In the genomic region with DNA sequence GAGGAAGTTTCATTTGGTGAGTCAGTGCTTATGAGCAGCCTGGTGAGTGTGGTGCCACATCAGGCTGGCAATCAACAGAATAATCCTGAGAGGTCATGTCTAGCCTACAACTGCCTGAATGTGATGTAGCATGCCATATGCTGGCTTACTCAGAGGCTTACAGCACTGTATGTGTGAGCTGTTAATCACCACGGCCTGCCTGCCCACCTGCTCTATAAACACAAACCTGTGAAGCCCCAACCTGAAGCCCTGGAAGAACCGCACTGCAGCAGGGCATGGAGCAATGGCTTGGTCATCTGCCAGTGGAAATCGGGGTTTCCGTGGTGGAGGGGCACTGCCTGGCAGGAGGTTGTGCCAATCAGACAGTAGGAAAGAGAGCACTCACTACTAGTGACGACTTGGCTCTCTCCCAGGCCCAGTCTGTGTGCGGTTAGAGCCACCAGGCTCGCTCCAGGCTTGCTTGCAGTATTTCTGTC, we compare ENCODE assay signal across 12 mouse cellular contexts. TPM values are rescaled to one million over a fixed set of nuclear protein-coding genes. Genes with fewer than 3 reads are reported as not detected.
DNase-seq lines count a peak whose midpoint lies in the region; ATAC-seq lines count a peak whose summit lies in the region.
"Had no signal": no experiment of that assay in that cellular context is flagged by ENCODE, and none has a peak within 500 bp of the region (broad histone marks: within the 10 kb centered on the region; RNA-seq: fewer than 3 reads in every experiment).

No protein-coding gene starts in this region.

- peak; percentile 76 for ATAC-seq in common myeloid progenitor, adult 5-6 weeks (replicated peaks; ENCODE audit: low read depth, poor library complexity, severe bottlenecking)
- ATAC-seq: midbrain, embryonic 13.5 days had no signal

- peak; percentile 47 for DNase-seq in adrenal gland, postnatal 10 days
- DNase-seq in adrenal gland, adult 18-20 months (ENCODE audit: low spot score in 2 of 2) = no peak
- DNase-seq in 3134 (ENCODE audit: extremely low read depth, insufficient read length, low spot score) = peak; percentile 84
- DNase-seq in left cerebral cortex, postnatal 36 days (ENCODE audit: low spot score in 2 of 2) = peak; percentile 46 to 50
- no peak for DNase-seq in kidney, adult 18-20 months
- no peak for DNase-seq in urinary bladder, adult 18-20 months (ENCODE audit: low spot score in 2 of 2)
- no peak for DNase-seq in c-Kit-positive CD71-positive TER-119-positive erythroid progenitor cells, embryonic 14.5 days (ENCODE audit: low spot score)
- DNase-seq: gastrocnemius, postnatal 25 days; kidney, adult 9 months had no signal

- intact Hi-C loops in left cerebral cortex, postnatal 36 days (cut with DNase I) = loop anchor here (1.0 kb wide), 1 partner anchor 45 kb away; no protein-coding TSS in a partner anchor

RNA-seq across cellular contexts. Expression of gene Gosr2, which starts 12.4 kb away (rescaled TPM):
- 10 to 100 TPM; 64.3 to 72.7 TPM for total RNA-seq in adrenal gland, postnatal 10 days (2021)
- total RNA-seq in adrenal gland, adult 18-20 months (2021) = 10 to 100 TPM; 83.6 to 83.9 TPM
- total RNA-seq in common myeloid progenitor, adult 5-6 weeks (2017) = 35.9 and 42.9 TPM in 2 replicates
- 10 to 100 TPM; 64.0 to 70.3 TPM for total RNA-seq in left cerebral cortex, postnatal 36 days (2021)

RNA-seq across cellular contexts. Expression of gene Rprml, which starts 35.9 kb away (rescaled TPM):
- under 1 TPM in 1 of 2 experiments, not detected in 1; 0.45 TPM for total RNA-seq in adrenal gland, postnatal 10 days (2021)
- 1 to 10 TPM in 1 of 2 experiments, not detected in 1; 1.1 TPM for total RNA-seq in adrenal gland, adult 18-20 months (2021)
- total RNA-seq in common myeloid progenitor, adult 5-6 weeks (2017) = not detected in 2 replicates
- 10 to 100 TPM; 84.9 to 98.5 TPM for total RNA-seq in left cerebral cortex, postnatal 36 days (2021)
- total RNA-seq: gastrocnemius, postnatal 25 days; liver, adult 2 months had no signal

RNA-seq across cellular contexts. Expression of gene Lyzl6, which starts 46.6 kb away (rescaled TPM):
- not detected for total RNA-seq in adrenal gland, postnatal 10 days (2021)
- not detected for total RNA-seq in adrenal gland, adult 18-20 months (2021)
- total RNA-seq in common myeloid progenitor, adult 5-6 weeks (2017) = not detected in 2 replicates
- total RNA-seq in left cerebral cortex, postnatal 36 days (2021) = not detected
- total RNA-seq: gastrocnemius, postnatal 25 days; liver, adult 2 months had no signal

Comparison
In these comparisons a context has a peak if more than half of its experiments do, and no peak if none do; other contexts are left out.
1. DNase-seq: peak in adrenal gland, postnatal 10 days (single experiment), 3134 (single experiment) and left cerebral cortex, postnatal 36 days (2 of 2); none in adrenal gland, adult 18-20 months (0 of 2), kidney, adult 18-20 months (single experiment), urinary bladder, adult 18-20 months (0 of 2) and c-Kit-positive CD71-positive TER-119-positive erythroid progenitor cells, embryonic 14.5 days (single experiment).
2. RNA of gene Rprml, which starts 35.9 kb away (total RNA-seq): 84.9 to 98.5 TPM in left cerebral cortex, postnatal 36 days; 1.1 TPM in adrenal gland, adult 18-20 months, 0.45 TPM in adrenal gland, postnatal 10 days and not detected in common myeloid progenitor, adult 5-6 weeks; every median in the first group is over 10 times any median in the second.